Mouse (Mus musculus) cerebellum, adult 11 months (tissue): ENCODE measurements around the gene Zic4.

Experiments used
- DNase-seq: peaks from one replicate; pipeline ENCODE4 v3.0.0; 2022

Gene Zic4

GRCm38 (mm10) chr9:91404905-91405752, 42.9 kb downstream of the Zic4 start:
- DNase-seq, result no peak

DNA sequence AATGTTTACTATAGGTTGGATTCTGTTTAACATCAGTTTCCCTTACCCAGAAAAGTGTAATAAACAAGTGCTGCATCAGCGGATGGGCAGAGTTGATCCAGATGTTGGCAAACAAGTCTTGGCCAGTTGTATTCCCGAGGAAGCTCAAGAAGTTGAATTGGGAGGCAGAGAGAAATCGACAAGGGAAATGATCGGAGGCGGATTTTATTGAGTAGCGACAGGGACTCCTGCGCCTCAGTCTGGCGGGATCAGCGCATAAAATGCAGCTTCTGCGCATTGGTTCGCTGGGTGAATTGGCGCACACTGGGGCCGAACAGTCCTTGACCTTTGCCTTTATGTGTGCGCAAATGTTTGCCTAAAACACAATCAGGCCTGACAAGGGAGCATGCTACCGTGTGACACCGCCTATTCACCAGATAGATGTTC, 43.6 kb downstream of the Zic4 start:
- peak; percentile 51 for DNase-seq

- DNase-seq, result no peak
Observed at GRCm38 (mm10) chr9:91406258-91406763, 44.1 kb downstream of the Zic4 start.

DNA sequence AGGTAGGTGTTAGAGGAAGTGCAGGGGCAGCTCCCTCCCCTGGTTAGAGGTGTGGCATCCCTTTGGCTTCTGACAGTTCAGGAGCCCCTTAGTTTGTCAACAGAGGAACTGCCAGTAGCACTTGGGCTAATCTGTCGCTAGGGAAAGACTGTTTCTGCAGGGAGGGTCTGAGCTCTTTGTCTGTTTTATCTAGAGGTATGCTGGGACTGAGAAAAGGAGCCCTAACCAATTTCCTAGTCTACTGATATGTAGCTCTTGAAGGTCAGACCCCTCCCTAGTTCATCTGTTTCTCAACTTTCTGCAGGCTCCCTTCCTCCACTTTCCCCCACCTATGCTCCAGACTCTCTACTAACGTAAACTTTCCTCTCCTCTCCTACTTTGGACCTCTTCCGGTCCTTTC, 47.6 kb downstream of the Zic4 start:
- no peak for DNase-seq

DNA sequence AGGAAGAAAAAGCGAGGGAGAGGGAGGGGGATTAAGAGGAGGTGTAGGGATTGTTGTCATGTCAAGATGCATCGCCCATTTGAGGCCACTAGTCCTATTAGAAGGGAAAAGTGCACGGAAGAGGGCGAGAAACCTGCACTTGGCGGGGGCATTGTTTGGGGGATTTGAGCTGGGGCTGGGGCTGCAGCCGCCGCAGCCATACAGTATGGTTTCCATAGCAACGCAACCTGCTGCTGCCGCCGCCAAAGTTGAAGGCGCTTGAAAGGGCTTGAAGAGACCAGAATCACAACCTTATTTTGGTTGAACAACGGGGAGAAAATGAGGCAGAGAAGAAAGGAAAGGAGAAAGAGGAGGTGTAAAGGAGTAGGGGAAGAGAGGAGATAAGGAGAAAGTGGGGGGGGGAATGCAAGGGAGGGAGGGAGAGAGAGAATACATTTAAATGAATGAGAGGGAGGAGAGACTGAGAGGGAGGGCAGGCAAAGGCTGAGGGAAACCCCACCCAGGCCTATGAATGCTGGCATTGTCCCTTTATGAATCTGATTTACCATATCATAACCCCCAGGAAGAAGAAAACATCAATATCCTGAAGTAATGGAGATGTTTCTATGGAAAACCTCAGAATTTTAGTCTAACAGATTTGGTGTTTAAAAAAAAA, 51.9 kb downstream of the Zic4 start:
- no peak for DNase-seq

GRCm38 (mm10) chr9:91420441-91420840, 58.2 kb downstream of the Zic4 start:
- no peak for DNase-seq
